Mouse (Mus musculus) heart, postnatal 0 days (tissue): ENCODE data around the gene Opn4. TPM values are rescaled to one million over a fixed set of nuclear protein-coding genes. Genes with fewer than 3 reads are reported as not detected.

Source experiments
- ATAC-seq: fragments of 200-750 bp; cut with Nextera tagmentation; 2 replicates; pipeline ENCODE4 v1.8.0; 2017; ENCODE audit warnings: low read depth, moderate number of reproducible peaks, moderate library complexity; ENCODE audit not compliant: insufficient read depth
- DNase-seq: peaks from one replicate; pipeline ENCODE4 v3.0.0-alpha.2; 2016; ENCODE audit warnings: low spot score
- H3K27ac ChIP-seq: fragments of 300-500 bp; sonication (generic); 2 replicates; pipeline ENCODE4 v1.5.1; 2014; ENCODE audit warnings: low read depth, mild to moderate bottlenecking
- H3K27me3 ChIP-seq: fragments of 300-500 bp; sonication (generic); 2 replicates; pipeline ENCODE4 v1.6.1; 2014; ENCODE audit warnings: low read length, mixed read lengths; ENCODE audit not compliant: control insufficient read depth, insufficient read depth
- H3K36me3 ChIP-seq: fragments of 300-500 bp; sonication (generic); replicated peaks from 2 replicates; pipeline ENCODE4 v1.6.1; 2014; ENCODE audit warnings: low read length, mixed read lengths; ENCODE audit not compliant: control insufficient read depth, insufficient read depth
- H3K4me1 ChIP-seq: fragments of 300-500 bp; sonication (generic); 2 replicates; pipeline ENCODE4 v1.6.1; 2014; ENCODE audit warnings: antibody characterized with exemption; ENCODE audit not compliant: control insufficient read depth, insufficient read depth
- H3K4me2 ChIP-seq: fragments of 300-500 bp; sonication (generic); 2 replicates; pipeline ENCODE4 v1.6.1; 2014; ENCODE audit warnings: low read depth, mild to moderate bottlenecking, low read length, moderate library complexity
- H3K4me3 ChIP-seq: fragments of 300-500 bp; sonication (generic); 2 replicates; pipeline ENCODE4 v1.5.1; 2014; ENCODE audit warnings: low read depth, low read length
- H3K9ac ChIP-seq: fragments of 300-500 bp; sonication (generic); replicated peaks from 2 replicates; pipeline ENCODE4 v1.6.1; 2014; ENCODE audit warnings: low read depth, low read length, mixed read lengths
- H3K9me3 ChIP-seq: fragments of 300-500 bp; sonication (generic); replicated peaks from 2 replicates; pipeline ENCODE4 v1.6.1; 2016; ENCODE audit warnings: low read length; ENCODE audit not compliant: control insufficient read depth
- CTCF ChIP-seq: IDR thresholded peaks from 2 replicates; pipeline ENCODE4 v1.5.1; 2016; ENCODE audit warnings: antibody characterized with exemption, control low read depth, low read depth
- EP300 ChIP-seq: IDR thresholded peaks from 2 replicates; pipeline ENCODE4 v1.6.1; 2016; ENCODE audit warnings: antibody characterized with exemption, low read depth
- WGBS: fragments of 180-500 bp; shearing (Covaris S2); extraction: QIAGEN DNeasy Blood & Tissue Kit; methylation state at CpG from one replicate; pipeline ENCODE4 v1.1.7; 2014; 5-methylcytosine and 5-hydroxymethylcytosine counted together
- polyA plus RNA-seq: library from polyadenylated mRNA; unstranded; fragments of >200 nt; fragmentation: Nextera tagmentation; extraction: Ambion mirVana; gene quantifications from 2 replicates; pipeline ENCODE4 v1.2.1, GENCODE M21; 2015
- total RNA-seq: library from RNA; depleted of rRNA; stranded (reverse); fragments of >200 nt; gene quantifications from 2 replicates; pipeline ENCODE4 v1.2.3, GENCODE M21; 2014; ENCODE audit warnings: low replicate concordance

The Opn4 gene
- total and polyA plus RNA-seq, 2 experiments from 2014 or later = 8.4 to 8.6 TPM

DNA sequence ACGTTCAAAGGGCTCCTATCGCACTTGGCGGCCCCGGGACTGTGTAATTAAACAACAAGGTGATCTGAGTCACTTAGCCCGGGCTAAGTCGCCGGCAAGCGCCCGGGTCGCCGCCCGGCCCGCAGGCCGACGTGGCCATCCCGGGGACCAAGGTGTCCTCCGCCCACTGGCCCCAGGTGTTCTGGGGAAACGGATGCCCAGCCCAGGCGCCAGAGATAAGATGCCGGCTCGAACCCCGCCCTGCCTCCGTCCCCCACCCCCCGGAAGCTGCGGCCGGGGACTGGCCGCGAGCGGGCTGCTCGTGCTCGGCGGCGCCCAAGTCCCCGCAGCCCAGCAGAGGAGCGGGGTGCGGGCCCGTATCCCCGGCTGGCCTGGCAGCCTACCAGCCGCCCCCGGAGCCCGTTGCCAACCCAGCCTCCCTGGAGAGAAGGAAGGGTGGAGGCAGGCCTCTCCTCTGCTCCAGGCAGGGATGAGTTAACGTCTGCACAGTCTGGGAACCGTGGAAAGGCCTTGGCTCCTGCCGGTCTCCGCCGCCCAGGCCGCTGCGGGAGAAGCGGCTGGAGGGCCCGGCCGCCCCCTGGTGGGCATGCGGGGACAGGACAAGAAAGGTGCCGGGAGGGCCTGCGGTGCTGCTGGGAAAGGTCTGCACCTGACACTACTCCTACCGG is 50.8 kb downstream of the Opn4 start:
- peak; percentile 90 for TF ChIP-seq CTCF
- no peak for TF ChIP-seq EP300
- ATAC-seq (peak; percentile 69), DNase-seq (peak; percentile 87)
- Histone ChIP-seq H3K4me3 (peak overlapping the region; percentile 61), H3K36me3 (peaks cover 56% of the 10 kb centered on the region), H3K9ac (peak overlapping the region; percentile 74), H3K9me3 (no peaks in the 10 kb centered on the region), H3K4me1 (peaks cover 56% of the 10 kb centered on the region), H3K4me2 (peak overlapping the region; percentile 85), H3K27ac (peak overlapping the region; percentile 93), H3K27me3 (no peaks in the 10 kb centered on the region)
- WGBS = 1% methylated on average over 54 of the region's 55 CpGs

GRCm38 (mm10) chr14:34548391-34549001 is 51.4 kb downstream of the Opn4 start:
- peaks cover 58% of the 10 kb centered on the region for H3K4me1 ChIP-seq
- WGBS = 4% methylated on average over 27 of the region's 27 CpGs
- DNase-seq = peak; percentile 72
- H3K4me3 ChIP-seq = peak overlapping the region; percentile 61
- TF ChIP-seq CTCF = no peak
- peaks cover 51% of the 10 kb centered on the region for H3K36me3 ChIP-seq
- ATAC-seq = no peak
- no peaks in the 10 kb centered on the region for H3K27me3 ChIP-seq
- peak overlapping the region; percentile 74 for H3K9ac ChIP-seq
- H3K9me3 ChIP-seq = no peaks in the 10 kb centered on the region
- H3K27ac ChIP-seq = peak overlapping the region; percentile 93
- H3K4me2 ChIP-seq = peak overlapping the region; percentile 85

GRCm38 (mm10) chr14:34544545-34544944 is 55.4 kb downstream of the Opn4 start:
- peak; percentile 90 for DNase-seq
- Histone ChIP-seq H3K36me3 (peaks cover 50% of the 10 kb centered on the region), H3K27ac (peak overlapping the region; percentile 93), H3K4me1 (peaks cover 53% of the 10 kb centered on the region), H3K27me3 (0 out of 2 replicates have a peak, but pooled peaks cover 5% of the 10 kb centered on the region), H3K4me2 (no peak overlapping the region), H3K9ac (no peak overlapping the region; the same call in 1 of the 2 replicates), H3K4me3 (no peak overlapping the region), H3K9me3 (no peaks in the 10 kb centered on the region)
- TF ChIP-seq EP300 = peak; percentile 72
- TF ChIP-seq CTCF = no peak
- WGBS = 33% methylated on average over 2 of the region's 2 CpGs
- ATAC-seq = peak; percentile 78

- Histone ChIP-seq H3K9ac (peak overlapping the region; percentile 44; the same call in 1 of the 2 replicates), H3K9me3 (no peaks in the 10 kb centered on the region), H3K27ac (peak overlapping the region; percentile 93), H3K4me3 (no peak overlapping the region; the same call in 1 of the 2 replicates), H3K4me2 (no peak overlapping the region; the same call in 1 of the 2 replicates), H3K36me3 (peaks cover 55% of the 10 kb centered on the region), H3K27me3 (0 out of 2 replicates have a peak, but pooled peaks cover 5% of the 10 kb centered on the region), H3K4me1 (peaks cover 49% of the 10 kb centered on the region)
- ATAC-seq (peak; percentile 1; the same call in 1 of the 2 replicates), DNase-seq (no peak)
- 43% methylated on average over 6 of the region's 6 CpGs for WGBS
- TF ChIP-seq CTCF = no peak
Measured at GRCm38 (mm10) chr14:34544001-34544400, 55.9 kb downstream of the Opn4 start.

DNA sequence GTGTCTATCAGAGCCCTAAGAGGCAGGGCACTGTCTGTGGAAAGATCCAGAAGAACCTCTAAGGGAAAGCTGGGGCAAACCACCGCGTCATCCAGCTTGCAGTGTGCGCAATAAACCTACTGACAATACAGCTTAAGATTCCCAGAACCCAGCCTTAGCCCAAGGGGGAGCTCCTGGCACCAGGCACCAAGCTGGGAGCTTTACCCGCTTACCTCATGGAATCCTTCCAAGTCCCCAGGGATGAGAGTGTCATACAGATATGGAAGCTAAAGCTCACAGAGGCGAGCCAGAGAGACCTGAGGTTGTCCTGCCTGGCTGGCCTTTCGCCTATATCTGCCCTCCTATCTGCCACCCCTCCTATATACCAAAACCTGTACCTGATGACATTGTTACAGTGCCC is 56.3 kb downstream of the Opn4 start:
- TF ChIP-seq CTCF (no peak), EP300 (no peak)
- H3K9ac ChIP-seq = peak overlapping the region; percentile 44; the same call in 1 of the 2 replicates
- DNase-seq (peak; percentile 56), ATAC-seq (peak; percentile 22)
- H3K27ac ChIP-seq = peak overlapping the region; percentile 93
- H3K36me3 ChIP-seq = peaks cover 59% of the 10 kb centered on the region
- 41% methylated on average over 6 of the region's 6 CpGs for WGBS
- H3K4me1 ChIP-seq = peaks cover 45% of the 10 kb centered on the region
- 0 out of 2 replicates have a peak, but pooled peaks cover 5% of the 10 kb centered on the region for H3K27me3 ChIP-seq
- H3K4me3 ChIP-seq = no peak overlapping the region; the same call in 1 of the 2 replicates
- no peak overlapping the region for H3K4me2 ChIP-seq
- no peaks in the 10 kb centered on the region for H3K9me3 ChIP-seq
